Mouse (Mus musculus) layer of hippocampus, adult 9-10 months (tissue): ENCODE measurements around the gene Gm12355.
"Not testable (repeated sequence)": the region's sequence is repeated elsewhere in the genome, so short reads cannot be mapped to it uniquely, and the experiment has no call there.

ENCODE experiments used
- DNase-seq: peaks from one replicate; pipeline ENCODE4 v3.0.0; 2022; ENCODE audit warnings: low spot score

Gene Gm12355

GRCm38 (mm10) chr11:98625611-98626410, at the start of gene Gm12355, which contains the start of gene Gsdma3:
TSS of gene Gm12355 (minus strand) at chr11:98625661.
TSS of gene Gsdma3 (plus strand) at chr11:98626360.
- DNase-seq: no peak

GRCm38 (mm10) chr11:98673136-98673535, 47.7 kb upstream of the Gm12355 start:
- DNase-seq: not testable (repeated sequence)

- DNase-seq: no peak
These were observed 47.0 kb upstream of the Gm12355 start for GRCm38 (mm10) chr11:98672482-98672881.

GRCm38 (mm10) chr11:98671857-98672256, 46.4 kb upstream of the Gm12355 start:
- DNase-seq: no peak

- DNase-seq: no peak
These were observed 45.9 kb upstream of the Gm12355 start for GRCm38 (mm10) chr11:98671284-98671815.

- DNase-seq: no peak
These were observed 43.5 kb upstream of the Gm12355 start for GRCm38 (mm10) chr11:98668984-98669383.

GRCm38 (mm10) chr11:98664091-98664490, 38.6 kb upstream of the Gm12355 start, which contains the start of gene Gsdma:
TSS of gene Gsdma (plus strand) at chr11:98664351.
- DNase-seq: no peak

- peak; percentile 68 for DNase-seq
These were observed 35.1 kb upstream of the Gm12355 start for GRCm38 (mm10) chr11:98660517-98660916.

GRCm38 (mm10) chr11:98655076-98655475, 29.6 kb upstream of the Gm12355 start:
- not testable (repeated sequence) for DNase-seq

GRCm38 (mm10) chr11:98646459-98646858, 21.0 kb upstream of the Gm12355 start, which contains the start of gene Gsdma2:
TSS of gene Gsdma2 (plus strand) at chr11:98646759.
- DNase-seq: no peak

- no peak for DNase-seq
These were observed 20.5 kb upstream of the Gm12355 start for GRCm38 (mm10) chr11:98645946-98646345.

- no peak for DNase-seq
These were observed 19.3 kb upstream of the Gm12355 start for GRCm38 (mm10) chr11:98644757-98645156.

GRCm38 (mm10) chr11:98640091-98640490, 14.6 kb upstream of the Gm12355 start:
- no peak for DNase-seq

- DNase-seq: no peak
These were observed 12.0 kb upstream of the Gm12355 start for GRCm38 (mm10) chr11:98637501-98637900.

- not testable (repeated sequence) for DNase-seq
These were observed 10.0 kb upstream of the Gm12355 start for GRCm38 (mm10) chr11:98635312-98635970.

GRCm38 (mm10) chr11:98630646-98631045, 5.2 kb upstream of the Gm12355 start:
- no peak for DNase-seq

GRCm38 (mm10) chr11:98628706-98629105, 3.2 kb upstream of the Gm12355 start:
- no peak for DNase-seq

- not testable (repeated sequence) for DNase-seq
These were observed 1.1 kb downstream of the Gm12355 start for GRCm38 (mm10) chr11:98624381-98624780.

GRCm38 (mm10) chr11:98623981-98624380, 1.5 kb downstream of the Gm12355 start:
- not testable (repeated sequence) for DNase-seq

- no peak for DNase-seq
These were observed 4.7 kb downstream of the Gm12355 start for GRCm38 (mm10) chr11:98620791-98621190.

GRCm38 (mm10) chr11:98606763-98607162, 18.7 kb downstream of the Gm12355 start:
- DNase-seq: peak; percentile 43

GRCm38 (mm10) chr11:98604911-98605310, 20.6 kb downstream of the Gm12355 start:
- DNase-seq: not testable (repeated sequence)

- DNase-seq: no peak
These were observed 21.5 kb downstream of the Gm12355 start for GRCm38 (mm10) chr11:98603953-98604352.
